Mouse (Mus musculus): ENCODE measurements around the gene Mtrf1.

DNA sequence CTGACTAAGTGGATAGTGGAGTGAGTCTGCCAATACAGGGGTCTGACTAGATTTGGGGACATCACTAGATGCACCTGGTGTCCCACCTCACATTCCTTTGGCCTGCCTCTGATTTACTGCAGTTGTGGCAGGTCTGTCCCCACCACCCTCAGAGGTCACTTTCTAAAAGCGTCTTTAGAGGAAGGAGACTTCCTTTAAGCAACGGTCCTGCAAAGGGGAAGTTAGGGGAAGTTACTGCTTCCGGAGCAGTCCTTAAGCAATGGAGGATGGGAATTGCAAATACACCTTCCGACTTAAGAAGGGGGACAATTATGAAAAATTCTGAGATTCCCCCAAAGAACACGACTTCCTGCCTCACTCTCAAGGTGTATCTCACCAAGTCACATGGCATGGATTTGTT, 43.9 kb downstream of the Mtrf1 start:
- no peak for TF ChIP-seq POLR2A (IDR thresholded peaks at IDR 0.05; ENCODE audit: insufficient read depth, low read depth, low read length)
- TF ChIP-seq CTCF (IDR thresholded peaks at IDR 0.05; ENCODE audit: insufficient read depth, low read depth, low read length): no peak
